Mouse (Mus musculus) 3T3-L1 (cell line): ENCODE results near the gene Mansc4.

ENCODE experiments used
- DNase-seq: peaks from one replicate; pipeline ENCODE4 v3.0.0-alpha.2; 2015; ENCODE audit warnings: low read depth, low spot score

Mansc4 gene

DNA sequence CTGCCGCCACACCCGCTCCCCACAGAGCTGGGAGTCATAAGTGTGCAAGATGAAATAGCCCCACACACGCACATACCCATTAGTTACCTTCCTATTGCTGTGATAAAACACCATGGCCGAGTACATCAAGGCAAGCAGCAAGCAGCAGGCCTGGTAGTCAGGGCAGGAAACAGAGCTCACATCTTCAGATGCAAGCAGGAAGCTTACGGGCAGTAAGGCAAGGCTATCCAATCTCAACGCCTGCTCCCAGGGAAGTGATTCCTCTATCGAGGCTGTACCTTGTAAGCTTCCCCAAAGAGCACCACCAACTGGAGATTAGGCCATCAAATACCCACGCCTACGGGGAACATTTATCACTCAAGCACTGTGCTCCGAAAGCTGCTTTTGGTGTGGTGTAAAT is 6.9 kb downstream of the Mansc4 start:
- DNase-seq, result no peak

GRCm38 (mm10) chr6:147076878-147077277 is 10.0 kb downstream of the Mansc4 start:
- DNase-seq, result no peak

DNA sequence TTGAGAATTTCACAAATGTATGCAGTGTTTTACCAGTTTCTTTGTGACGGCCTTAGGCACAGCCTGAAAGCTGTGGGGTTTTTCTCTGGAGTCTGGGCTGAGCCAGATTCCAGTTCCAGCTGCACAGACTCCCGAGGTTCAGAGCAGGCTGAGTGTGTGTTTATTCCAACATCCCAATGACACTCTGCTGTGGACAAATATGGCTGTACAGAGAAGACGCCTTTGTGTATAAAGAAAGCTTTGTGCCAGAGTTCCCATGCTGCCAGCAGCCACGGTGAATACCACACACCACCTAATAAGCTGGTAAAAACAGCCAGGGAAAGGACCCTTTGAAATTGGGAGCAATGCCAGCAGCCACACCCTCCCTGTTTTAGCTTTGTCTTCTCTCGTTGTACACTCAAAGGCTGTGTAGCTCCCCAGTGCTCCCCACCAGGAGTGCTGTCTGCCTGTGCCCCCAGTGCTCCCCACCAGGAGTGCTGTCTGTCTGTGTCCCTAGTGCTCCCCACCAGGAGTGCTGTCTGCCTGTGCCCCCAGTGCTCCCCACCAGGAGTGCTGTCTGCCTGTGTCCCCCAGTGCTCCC is 10.9 kb downstream of the Mansc4 start:
- no peak for DNase-seq

DNA sequence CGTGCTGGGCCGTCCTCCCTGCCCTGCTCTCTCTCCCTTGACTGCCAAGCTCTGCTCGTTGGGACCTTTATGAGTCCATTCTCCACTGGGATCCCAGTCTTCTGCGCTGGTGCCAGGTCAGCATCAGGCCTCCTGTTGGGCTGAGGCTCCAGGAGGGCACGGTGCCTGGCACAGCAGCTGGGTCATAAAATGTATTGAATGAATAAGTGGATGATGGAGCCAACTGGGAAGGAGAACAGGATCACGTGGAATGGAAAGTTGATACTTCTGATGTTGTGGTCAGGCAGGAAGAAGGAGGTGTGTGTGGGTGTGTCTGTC is 21.9 kb downstream of the Mansc4 start:
- no peak for DNase-seq

- DNase-seq, result no peak
These were observed 22.4 kb downstream of the Mansc4 start for GRCm38 (mm10) chr6:147064226-147064943.

- DNase-seq, result no peak
These were observed 24.1 kb downstream of the Mansc4 start for GRCm38 (mm10) chr6:147062694-147063093.

GRCm38 (mm10) chr6:147062034-147062433 is 24.8 kb downstream of the Mansc4 start:
- no peak for DNase-seq

DNA sequence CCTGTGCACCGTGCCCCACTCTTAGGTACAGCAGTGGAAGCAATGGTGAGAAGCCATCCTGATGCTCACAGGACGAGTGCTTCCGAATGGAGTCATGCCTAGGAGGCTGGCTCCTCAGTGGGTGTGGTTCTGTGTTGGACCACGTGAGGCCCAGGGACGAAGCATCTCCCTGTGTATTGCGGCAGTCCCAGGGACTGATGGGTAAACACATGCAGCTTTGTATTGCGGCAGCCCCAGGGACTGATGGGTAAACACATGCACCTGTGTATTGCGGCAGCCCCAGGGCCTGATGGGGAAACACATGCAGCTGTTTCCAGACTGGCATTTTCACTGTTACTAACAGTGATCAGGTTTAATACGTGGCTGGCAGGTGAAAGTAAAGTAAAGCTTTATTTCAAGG is 25.2 kb downstream of the Mansc4 start:
- no peak for DNase-seq

DNA sequence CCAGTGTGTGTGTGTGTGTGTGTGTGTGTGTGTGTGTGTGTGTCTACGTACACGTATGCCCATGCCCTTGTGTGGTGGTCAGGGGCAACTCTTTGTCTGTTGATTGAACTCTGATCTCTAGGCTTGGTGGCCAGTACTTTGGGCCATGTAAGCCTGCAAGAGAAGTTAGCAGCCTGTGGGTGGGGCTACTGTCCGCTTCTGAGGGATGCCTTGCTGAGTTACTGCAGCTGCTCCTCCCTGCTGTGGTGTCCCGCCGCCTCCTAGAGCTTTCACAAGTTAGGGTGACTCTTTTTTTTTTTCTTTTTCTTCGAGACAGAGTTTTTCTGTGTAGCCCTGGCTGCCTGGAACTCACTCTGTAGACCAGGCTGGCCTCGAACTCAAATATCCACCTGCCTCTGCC is 27.5 kb downstream of the Mansc4 start:
- DNase-seq, result no peak

- DNase-seq, result no peak
These were observed 31.4 kb downstream of the Mansc4 start for GRCm38 (mm10) chr6:147055374-147055977.

DNA sequence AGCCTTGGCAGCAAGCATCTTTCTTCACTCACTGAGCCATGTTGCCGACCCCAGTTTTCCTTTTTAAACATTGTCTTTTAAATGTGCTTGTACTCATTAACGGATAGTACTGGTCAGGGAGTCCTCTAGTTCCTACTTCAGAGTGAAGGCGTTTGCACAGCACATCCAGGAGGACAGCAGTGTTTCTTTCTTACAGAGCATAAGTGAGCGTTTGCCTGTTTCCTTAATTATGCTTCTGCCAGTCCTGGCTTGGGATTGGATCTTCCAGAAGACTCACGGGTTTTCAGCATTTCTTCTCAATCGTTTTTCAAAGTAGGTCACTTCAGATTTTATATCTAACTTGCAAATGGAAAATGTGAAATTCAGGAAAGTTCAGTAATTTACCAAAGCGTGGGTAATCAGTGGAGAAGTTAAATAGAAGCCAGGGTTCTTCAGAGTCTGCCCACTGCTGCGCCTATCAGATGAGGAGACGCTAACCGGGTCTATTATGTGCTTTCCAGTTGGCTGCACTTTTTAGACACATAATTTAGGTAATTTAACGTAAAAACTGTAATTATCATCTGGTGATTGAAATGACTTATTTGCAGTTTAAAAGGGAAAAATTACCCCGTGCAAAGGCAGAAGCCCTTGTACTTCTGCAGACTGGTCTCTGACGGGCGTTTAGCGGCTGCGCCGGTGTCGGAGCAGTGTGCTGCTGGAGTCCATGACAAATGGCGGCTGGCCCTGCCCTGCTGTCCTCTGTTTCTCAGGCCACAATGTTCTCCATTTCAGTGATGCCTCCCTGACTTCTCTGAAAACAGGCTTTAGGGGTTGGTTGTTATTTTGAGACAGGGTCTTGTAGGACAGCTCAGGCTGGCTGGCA is 32.8 kb downstream of the Mansc4 start:
- no peak for DNase-seq

DNA sequence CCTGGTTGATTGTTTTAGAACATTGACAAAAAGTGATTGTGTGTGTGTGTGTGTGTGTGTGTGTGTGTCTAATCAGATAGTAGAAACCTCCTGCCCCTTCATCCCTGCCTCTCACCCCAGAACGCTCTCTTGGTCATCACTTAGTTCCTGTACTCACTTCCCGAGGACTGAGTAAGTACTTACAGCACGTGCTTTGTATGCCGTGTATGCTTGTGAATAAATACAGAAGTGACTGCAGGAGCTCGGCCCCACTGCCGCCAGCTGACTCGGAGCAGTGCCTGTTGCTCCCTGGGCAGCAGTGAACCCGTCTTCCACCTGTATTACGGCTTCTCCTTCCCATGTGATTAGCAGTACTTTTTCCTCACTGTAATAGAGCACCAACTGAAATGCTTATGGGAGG is 34.4 kb downstream of the Mansc4 start:
- DNase-seq, result no peak

DNA sequence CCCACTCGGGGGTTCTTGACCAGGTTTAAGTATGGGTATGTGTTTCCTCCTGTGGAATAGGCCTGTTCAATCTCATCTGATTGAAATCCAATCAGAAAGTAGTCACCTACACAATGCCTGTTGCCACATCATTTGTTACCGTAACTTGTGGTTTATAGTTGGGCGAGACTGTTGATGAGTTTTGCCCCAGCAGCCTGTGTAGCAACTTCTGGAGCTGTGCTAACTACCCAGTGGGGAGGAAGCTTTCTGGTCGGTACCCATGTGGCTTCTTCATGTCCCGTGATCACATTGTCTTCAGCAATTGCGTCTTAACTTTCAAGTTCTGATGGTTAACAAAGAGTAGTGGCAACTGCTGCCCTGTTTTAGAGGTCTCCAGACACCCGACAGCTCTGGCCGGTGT is 35.2 kb downstream of the Mansc4 start:
- no peak for DNase-seq

- peak; percentile 66 for DNase-seq
These were observed 37.5 kb downstream of the Mansc4 start for GRCm38 (mm10) chr6:147049239-147049805.

- DNase-seq, result peak; percentile 33
These were observed 43.2 kb downstream of the Mansc4 start for GRCm38 (mm10) chr6:147043633-147044032.

GRCm38 (mm10) chr6:147042291-147043290 is 44.2 kb downstream of the Mansc4 start, which contains the start of gene Mrps35:
Mrps35 (plus strand) TSS chr6:147042764.
- peak; percentile 95 for DNase-seq

GRCm38 (mm10) chr6:147032303-147032925 is 54.4 kb downstream of the Mansc4 start, which contains the start of gene Rep15:
Rep15 (plus strand) TSS chr6:147032584.
- DNase-seq, result no peak

GRCm38 (mm10) chr6:147030096-147030885 is 56.5 kb downstream of the Mansc4 start:
- no peak for DNase-seq

DNA sequence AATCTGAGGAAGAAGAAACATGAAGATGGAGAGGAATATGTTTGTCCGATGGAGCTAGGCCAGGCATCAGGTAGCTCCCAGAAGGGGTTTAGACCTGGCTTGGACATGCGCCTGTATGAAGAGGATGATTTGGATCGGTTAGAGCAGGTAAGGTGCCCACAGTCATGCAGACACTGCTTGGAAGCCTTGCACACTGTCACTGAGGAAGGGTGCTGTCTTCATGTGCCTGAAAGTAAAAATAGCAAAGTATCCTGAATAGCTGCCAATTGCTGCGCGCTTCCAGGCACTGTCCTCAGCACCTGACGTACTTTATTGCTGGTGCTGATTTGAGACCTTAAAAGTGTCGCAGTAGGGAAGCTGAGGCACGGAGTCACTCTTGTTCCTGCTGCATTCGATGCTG is 57.2 kb downstream of the Mansc4 start:
- no peak for DNase-seq
